Mouse (Mus musculus): ENCODE measurements around the gene Ola1.

GRCm38 (mm10) chr2:73248701-73249100, 30.0 kb upstream of the Ola1 start:
- TF ChIP-seq CTCF (IDR thresholded peaks at IDR 0.05; ENCODE audit: extremely low read depth, insufficient read length, insufficient replicate concordance, low read depth, low read length) (no peak), POLR2A (IDR thresholded peaks at IDR 0.05; ENCODE audit: low read depth, low read length) (no peak)

Data from small intestine, adult 2 months (tissue).